Mouse (Mus musculus) E14TG2a.4 (cell line): ENCODE measurements around the gene Tbcb.

Source experiments
- CTCF ChIP-seq: conservative IDR thresholded peaks from 2 replicates; pipeline ENCODE4 v1.5.1; 2014; ENCODE audit warnings: low read length
- NANOG ChIP-seq: IDR thresholded peaks from 2 replicates; pipeline ENCODE4 v1.6.1; 2014; ENCODE audit warnings: borderline replicate concordance, low read length, mixed read lengths

GRCm38 (mm10) chr7:30235091-30235490 lies 3.0 kb upstream of the Tbcb start:
- no peak for TF ChIP-seq CTCF
- no peak for TF ChIP-seq NANOG
